Mouse (Mus musculus): ENCODE data around the gene Tmem258.

Gene Tmem258

DNA sequence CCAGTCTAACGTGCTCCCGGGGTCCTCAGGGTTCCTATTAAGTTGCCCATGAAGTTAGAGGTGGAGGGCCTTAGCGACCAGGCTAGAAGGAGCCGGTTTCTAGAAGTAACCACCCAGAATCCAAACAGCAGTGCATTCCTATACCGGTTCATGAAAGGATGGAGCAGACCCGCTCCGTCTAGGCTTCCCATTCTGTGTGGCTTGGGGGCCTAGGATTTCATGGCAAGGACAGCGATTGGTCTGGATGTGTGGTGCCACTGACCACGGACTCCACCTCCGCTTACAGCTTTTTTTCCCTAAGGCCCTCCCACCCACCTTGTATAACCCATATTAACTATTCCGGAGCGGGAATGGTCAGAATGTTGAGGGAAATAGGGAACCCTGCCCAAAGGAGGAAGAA, 19.7 kb upstream of the Tmem258 start:
- DNase-seq (ENCODE audit: low spot score in 2 of 2): peak in 1 of 2 experiments; percentile 67

GRCm38 (mm10) chr19:10185876-10186275, 17.9 kb upstream of the Tmem258 start:
- DNase-seq (ENCODE audit: low spot score in 2 of 2): no peak

DNA sequence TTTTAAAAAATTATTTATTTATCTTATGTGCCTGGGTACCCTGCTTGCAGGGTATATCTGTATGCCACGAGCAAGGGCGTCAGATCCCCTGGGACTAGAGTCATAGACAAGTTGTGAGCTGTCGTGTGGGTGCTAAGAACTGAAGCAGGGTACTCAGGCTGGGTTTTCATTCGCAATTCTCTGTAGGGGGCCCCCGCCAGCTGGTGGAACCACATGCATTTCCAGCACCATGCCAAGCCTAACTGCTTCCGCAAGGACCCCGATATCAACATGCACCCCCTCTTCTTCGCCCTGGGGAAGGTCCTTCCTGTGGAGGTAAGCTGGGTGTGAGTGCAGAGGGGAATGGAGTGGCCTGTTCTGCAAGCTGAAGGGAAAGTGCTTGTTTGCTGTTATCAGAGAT, 17.2 kb upstream of the Tmem258 start:
- DNase-seq (ENCODE audit: low spot score in 2 of 2): no peak

- no peak for DNase-seq (ENCODE audit: low spot score in 2 of 2)
Measured at GRCm38 (mm10) chr19:10188281-10188811, 15.5 kb upstream of the Tmem258 start.

- no peak for DNase-seq (ENCODE audit: low spot score in 2 of 2)
Measured at GRCm38 (mm10) chr19:10189022-10189421, 14.8 kb upstream of the Tmem258 start.

DNA sequence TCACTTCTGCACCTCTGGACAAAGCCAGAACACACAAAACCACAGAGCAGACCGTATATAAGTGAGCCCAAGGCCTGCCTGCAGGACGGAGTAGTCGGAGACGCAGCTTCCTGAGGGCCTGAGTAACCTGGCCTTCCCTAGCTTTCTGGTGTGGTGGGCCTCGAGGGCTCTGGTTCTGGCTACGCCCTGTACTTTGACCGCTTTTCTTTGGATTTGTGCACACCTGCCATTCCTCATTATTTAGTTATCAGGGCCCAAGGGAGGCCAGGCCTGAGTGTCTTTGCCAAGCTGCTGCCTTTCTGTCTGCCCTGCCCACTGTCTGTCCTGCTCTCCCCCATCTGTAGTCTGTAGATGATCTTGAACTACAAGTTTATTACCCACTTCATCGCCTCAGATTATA, 13.9 kb upstream of the Tmem258 start:
- DNase-seq (ENCODE audit: low spot score in 2 of 2): no peak

DNA sequence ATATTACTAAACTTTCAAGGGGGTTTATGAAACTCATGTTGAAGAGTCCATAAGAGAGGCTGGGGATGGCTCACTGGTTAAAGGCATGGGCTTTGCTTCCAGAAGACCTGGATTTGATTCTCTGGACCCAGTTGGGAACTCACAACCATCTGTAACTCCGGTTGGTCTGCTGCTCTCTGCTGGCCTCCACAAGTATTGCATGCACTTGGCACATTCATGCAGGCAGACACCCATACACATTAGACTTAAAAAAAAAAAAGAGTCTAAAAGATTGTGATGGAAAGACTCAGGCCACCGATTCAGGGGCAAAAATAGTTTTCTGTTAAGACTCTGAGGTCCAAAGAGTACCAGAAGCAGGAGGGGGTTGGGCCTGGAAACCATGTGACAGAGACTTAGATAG, 13.0 kb upstream of the Tmem258 start:
- peak; percentile 61 to 83 for DNase-seq (ENCODE audit: low spot score in 2 of 2)

- no peak for DNase-seq (ENCODE audit: low spot score in 2 of 2)
Measured at GRCm38 (mm10) chr19:10191326-10191725, 12.5 kb upstream of the Tmem258 start.

DNA sequence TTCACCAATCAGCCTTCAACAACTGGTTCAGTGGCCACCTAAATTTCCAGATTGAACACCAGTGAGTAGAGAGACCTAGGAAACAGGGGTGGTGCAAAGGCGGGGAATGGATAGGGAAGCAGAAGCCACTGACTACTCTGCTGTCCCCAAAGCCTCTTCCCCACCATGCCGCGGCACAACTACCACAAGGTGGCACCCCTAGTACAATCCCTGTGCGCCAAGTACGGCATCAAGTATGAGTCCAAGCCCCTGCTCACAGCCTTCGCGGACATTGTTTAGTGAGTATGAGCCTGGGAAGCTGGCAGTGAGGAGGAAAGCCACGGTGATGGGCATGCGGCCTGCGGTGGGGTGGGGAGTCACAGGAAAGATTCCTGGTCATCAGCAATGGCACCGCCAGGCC, 9.5 kb upstream of the Tmem258 start:
- DNase-seq (ENCODE audit: low spot score in 2 of 2): no peak

GRCm38 (mm10) chr19:10195252-10195651, 8.6 kb upstream of the Tmem258 start:
- no peak for DNase-seq (ENCODE audit: low spot score in 2 of 2)

GRCm38 (mm10) chr19:10197130-10197529, 6.7 kb upstream of the Tmem258 start:
- no peak for DNase-seq (ENCODE audit: low spot score in 2 of 2)

DNA sequence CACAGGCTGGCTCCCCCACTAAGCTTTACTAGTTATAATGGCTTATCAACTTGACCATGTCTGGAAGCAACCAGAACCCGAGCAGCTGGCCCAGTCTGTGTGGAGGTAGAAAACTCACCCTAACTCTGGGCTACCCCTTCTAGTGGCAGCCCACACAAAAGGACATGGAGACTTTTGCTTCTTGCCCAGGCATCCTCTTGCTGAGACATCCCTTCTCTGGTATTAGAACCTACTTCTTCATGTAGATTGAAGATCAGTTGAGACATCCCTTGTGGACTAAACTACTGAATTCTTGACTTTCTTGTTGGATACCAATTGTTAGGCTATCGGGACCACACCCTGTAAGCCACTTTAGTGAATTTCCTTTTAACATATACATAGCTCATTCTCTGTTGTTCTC, 5.5 kb upstream of the Tmem258 start:
- no peak for DNase-seq (ENCODE audit: low spot score in 2 of 2)

DNA sequence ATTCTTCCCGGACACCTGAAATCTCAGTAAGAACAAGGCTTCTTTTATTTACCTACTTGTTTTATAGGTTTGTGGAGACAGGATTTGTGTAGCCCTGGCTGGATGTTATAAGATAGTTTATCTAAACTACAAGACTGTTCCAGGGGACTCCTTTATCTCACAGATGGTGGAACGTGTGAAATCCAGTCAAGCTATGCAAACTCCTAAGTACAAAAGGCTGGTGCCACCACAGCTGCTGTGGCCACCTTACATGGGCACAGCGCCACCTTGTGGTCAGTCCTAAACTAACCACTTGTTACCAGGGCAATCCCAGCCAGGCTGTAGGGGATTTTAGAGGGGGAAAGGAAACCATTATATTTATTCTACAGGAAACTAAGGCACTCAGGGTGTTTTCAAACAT, 5.1 kb upstream of the Tmem258 start:
- peak; percentile 63 to 83 for DNase-seq (ENCODE audit: low spot score in 2 of 2)

- DNase-seq (ENCODE audit: low spot score in 2 of 2): no peak
Measured at GRCm38 (mm10) chr19:10203146-10203847, 517 bp upstream of the Tmem258 start.

GRCm38 (mm10) chr19:10204616-10205001, 795 bp downstream of the Tmem258 start:
- DNase-seq (ENCODE audit: low spot score in 2 of 2): no peak

DNA sequence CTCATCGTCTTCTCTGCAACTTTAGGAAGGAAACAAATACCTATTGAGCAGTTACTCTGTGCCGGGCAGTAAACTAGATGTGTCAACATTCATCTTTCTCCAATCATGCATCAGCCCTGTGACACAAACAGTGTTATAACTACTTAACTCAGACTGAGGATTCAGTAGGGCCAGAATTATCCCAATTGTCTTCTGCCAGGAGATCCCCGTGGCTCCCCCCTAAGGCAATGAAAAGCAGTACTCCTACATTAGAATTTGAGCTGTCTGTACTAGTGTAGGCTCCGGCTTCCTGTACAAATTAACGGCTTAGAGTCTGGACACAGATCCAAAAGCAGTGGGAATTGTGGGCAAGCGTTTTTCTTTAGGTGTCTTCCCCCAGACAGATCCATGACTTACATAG, 1.2 kb downstream of the Tmem258 start:
- DNase-seq (ENCODE audit: low spot score in 2 of 2): no peak

- no peak for DNase-seq (ENCODE audit: low spot score in 2 of 2)
Measured at GRCm38 (mm10) chr19:10208851-10209250, 5.0 kb downstream of the Tmem258 start.

- DNase-seq (ENCODE audit: low spot score in 2 of 2): no peak
Measured at GRCm38 (mm10) chr19:10210885-10211284, 7.1 kb downstream of the Tmem258 start.

- no peak for DNase-seq (ENCODE audit: low spot score in 2 of 2)
Measured at GRCm38 (mm10) chr19:10213796-10214471, 10.1 kb downstream of the Tmem258 start.

DNA sequence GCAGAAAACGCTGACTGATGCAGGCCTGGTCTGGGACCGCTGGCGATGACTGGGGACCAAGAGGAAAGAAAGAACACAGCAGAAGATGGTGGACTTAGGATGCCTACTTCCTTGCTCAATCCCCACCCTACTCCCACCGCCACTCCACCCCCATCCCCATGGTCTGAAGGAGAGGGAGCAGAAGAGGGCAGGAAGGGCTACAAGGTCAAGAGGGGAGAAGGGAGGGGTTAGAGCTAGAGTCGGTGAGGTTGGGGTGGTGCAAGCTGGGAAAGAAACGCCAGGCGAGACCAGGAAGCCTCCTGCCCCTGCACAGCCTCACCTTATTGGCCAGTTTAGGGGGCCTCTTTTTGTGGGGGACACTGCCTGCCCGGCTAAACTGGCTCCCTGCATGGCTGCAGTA, 12.3 kb downstream of the Tmem258 start:
- no peak for DNase-seq (ENCODE audit: low spot score in 2 of 2)

DNA sequence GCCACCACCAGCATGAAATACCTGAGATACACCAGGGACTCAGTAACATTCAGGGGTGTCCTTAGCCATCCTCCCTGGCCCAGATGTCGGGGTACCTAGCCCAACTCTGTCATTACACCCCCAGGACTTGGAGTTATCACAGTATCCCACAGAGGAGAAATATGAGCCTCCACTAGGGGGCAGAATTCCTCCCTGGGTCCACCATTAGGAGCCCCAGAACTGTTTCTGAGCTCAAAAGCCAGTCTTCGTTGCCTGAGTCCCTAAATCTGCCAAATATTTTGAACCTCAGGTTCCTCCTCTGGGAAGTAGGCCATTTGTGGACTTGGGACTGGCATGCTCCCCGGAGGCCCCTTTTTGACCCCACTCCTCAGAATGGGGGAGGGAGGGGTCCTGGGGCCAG, 15.3 kb downstream of the Tmem258 start:
- no peak for DNase-seq (ENCODE audit: low spot score in 2 of 2)

- DNase-seq (ENCODE audit: low spot score in 2 of 2): no peak
Measured at GRCm38 (mm10) chr19:10219593-10219992, 15.8 kb downstream of the Tmem258 start.

DNA sequence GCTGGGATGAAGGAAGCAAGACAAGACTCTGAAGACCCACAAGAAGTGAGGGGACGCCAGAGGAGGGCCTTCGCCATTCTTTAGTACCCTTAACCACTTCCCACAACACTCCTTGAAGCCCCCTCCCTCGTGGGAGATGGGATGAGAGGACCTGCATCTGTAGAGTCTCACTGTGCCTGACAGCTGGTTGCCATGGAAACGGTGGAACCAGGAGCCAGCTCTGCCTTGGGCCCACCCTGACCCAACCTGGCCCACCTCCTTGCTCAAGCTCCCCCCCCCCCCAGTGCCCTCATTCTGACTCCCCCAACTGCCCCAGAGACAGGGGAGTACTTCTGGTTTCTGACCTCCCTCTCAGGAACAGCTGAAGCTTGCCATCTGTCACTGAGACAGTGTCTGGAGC, 17.8 kb downstream of the Tmem258 start:
- DNase-seq (ENCODE audit: low spot score in 2 of 2): no peak
